In the genomic region with DNA sequence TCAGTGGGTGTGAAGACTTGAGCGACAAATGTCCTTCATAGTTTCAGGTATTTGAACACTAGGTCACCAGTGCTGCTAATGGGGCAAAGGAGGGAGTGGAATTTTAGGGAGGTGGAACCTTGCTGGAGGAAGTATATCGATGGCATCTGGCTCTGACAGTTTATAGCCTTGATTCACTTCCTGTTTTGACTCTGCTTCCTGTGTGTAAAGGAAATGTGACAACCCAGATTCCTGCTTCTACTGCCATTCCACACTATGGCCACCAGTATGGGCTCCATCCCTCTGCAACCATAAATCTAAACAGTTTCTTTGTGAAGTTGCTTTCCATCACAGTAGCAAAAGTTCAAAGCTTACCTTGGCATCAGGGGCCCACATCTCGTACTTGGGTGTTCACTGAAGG, we compare ENCODE assay signal across 25 mouse cellular contexts. TPM values are rescaled to one million over a fixed set of nuclear protein-coding genes. Genes with fewer than 3 reads are reported as not detected.
"Had no signal": no experiment of that assay in that cellular context is flagged by ENCODE, and none has a peak within 500 bp of the region (broad histone marks: within the 10 kb centered on the region; RNA-seq: fewer than 3 reads in every experiment).

No protein-coding gene starts in this region.

- H3K36me3 ChIP-seq: limb, embryonic 12.5 days; limb, embryonic 15.5 days; midbrain, embryonic 12.5 days; midbrain, embryonic 15.5 days; neural tube, embryonic 13.5 days; stomach, embryonic 15.5 days had no signal

- ATAC-seq: liver, postnatal 0 days; lung, postnatal 0 days; midbrain, embryonic 15.5 days had no signal

- H3K27me3 ChIP-seq: limb, embryonic 12.5 days; limb, embryonic 15.5 days; midbrain, embryonic 12.5 days; midbrain, embryonic 15.5 days; neural tube, embryonic 13.5 days; stomach, embryonic 15.5 days had no signal

- H3K4me1 ChIP-seq: limb, embryonic 12.5 days; limb, embryonic 15.5 days; midbrain, embryonic 12.5 days; midbrain, embryonic 15.5 days; neural tube, embryonic 13.5 days; stomach, embryonic 15.5 days had no signal

- H3K9me3 ChIP-seq: limb, embryonic 12.5 days; limb, embryonic 15.5 days; midbrain, embryonic 12.5 days; midbrain, embryonic 15.5 days; neural tube, embryonic 13.5 days; stomach, embryonic 15.5 days had no signal

- H3K27ac ChIP-seq: limb, embryonic 12.5 days; limb, embryonic 15.5 days; liver, embryonic 14.5 days; midbrain, embryonic 12.5 days; midbrain, embryonic 15.5 days; neural tube, embryonic 13.5 days; stomach, embryonic 15.5 days had no signal

- H3K4me2 ChIP-seq: limb, embryonic 12.5 days; limb, embryonic 15.5 days; liver, embryonic 11.5 days; lung, embryonic 14.5 days; midbrain, embryonic 12.5 days; midbrain, embryonic 15.5 days; neural tube, embryonic 13.5 days; stomach, embryonic 15.5 days had no signal

- H3K4me3 ChIP-seq: limb, embryonic 12.5 days; limb, embryonic 15.5 days; midbrain, embryonic 12.5 days; midbrain, embryonic 15.5 days; myocyte; neural tube, embryonic 13.5 days; stomach, embryonic 15.5 days had no signal

- H3K9ac ChIP-seq: limb, embryonic 12.5 days; limb, embryonic 15.5 days; liver, embryonic 14.5 days; liver, postnatal 0 days; lung, embryonic 14.5 days; midbrain, embryonic 12.5 days; midbrain, embryonic 15.5 days; neural tube, embryonic 13.5 days; stomach, embryonic 15.5 days had no signal

- DNase-seq: kidney, adult 9 months; kidney, postnatal 14 days; kidney, postnatal 4 days; left cerebral cortex, postnatal 4 days; liver, postnatal 0 days; lung, embryonic 14.5 days; lung, postnatal 36 days; retina, postnatal 1 day; right cerebral cortex, postnatal 25 days; spleen, adult 18-20 months; thymus, postnatal 25 days had no signal

RNA-seq across cellular contexts. Expression of a gene that starts 17.9 kb away (rescaled TPM):
- total RNA-seq: left cerebral cortex, postnatal 4 days; monocyte, adult 5-6 weeks; neutrophil, adult 5-6 weeks had no signal
- polyA plus RNA-seq: kidney, embryonic 16.5 days; limb, embryonic 12.5 days; limb, embryonic 15.5 days; liver, embryonic 11.5 days; liver, embryonic 14.5 days; liver, postnatal 0 days; lung, embryonic 14.5 days; lung, postnatal 0 days; midbrain, embryonic 12.5 days; myocyte; neural tube, embryonic 13.5 days; stomach, embryonic 15.5 days; thymus, postnatal 0 days had no signal
